Mouse (Mus musculus): Measurements from ENCODE around the gene Mllt11. TPM values are rescaled to one million over a fixed set of nuclear protein-coding genes. Genes with fewer than 3 reads are reported as not detected.

Gene Mllt11
- polyA plus RNA-seq, 1 experiment from 2014 or later, result 358 TPM

- H3K4me1 ChIP-seq, result peaks cover 10% of the 10 kb centered on the region
- no peak overlapping the region for H3K9ac ChIP-seq
- peak; percentile 46 for ATAC-seq (replicated peaks)
- 8% methylated on average over 58 of the region's 58 CpGs for WGBS
- 0 out of 2 replicates have a peak overlapping the region, but pooled peaks have one; percentile 1 for H3K27ac ChIP-seq
- H3K27me3 ChIP-seq (replicated peaks), result peaks cover 34% of the 10 kb centered on the region
- peaks cover 42% of the 10 kb centered on the region for H3K36me3 ChIP-seq (replicated peaks)
- no peaks in the 10 kb centered on the region for H3K9me3 ChIP-seq
- peak overlapping the region; percentile 6; the same call in 1 of the 2 replicates for H3K4me3 ChIP-seq
- peak overlapping the region; percentile 24 for H3K4me2 ChIP-seq
Observed at GRCm38 (mm10) chr3:95173256-95173949, 58.6 kb downstream of the Mllt11 start.

GRCm38 (mm10) chr3:95172526-95173255 lies 59.3 kb downstream of the Mllt11 start:
- H3K4me1 ChIP-seq, result peaks cover 10% of the 10 kb centered on the region
- H3K4me3 ChIP-seq, result no peak overlapping the region
- ATAC-seq (replicated peaks), result no peak
- H3K9ac ChIP-seq, result no peak overlapping the region
- H3K36me3 ChIP-seq (replicated peaks), result peaks cover 47% of the 10 kb centered on the region
- peaks cover 34% of the 10 kb centered on the region for H3K27me3 ChIP-seq (replicated peaks)
- no peak overlapping the region for H3K4me2 ChIP-seq
- no peak overlapping the region for H3K27ac ChIP-seq
- H3K9me3 ChIP-seq, result no peaks in the 10 kb centered on the region
- 20% methylated on average over 68 of the region's 84 CpGs for WGBS

- peaks cover 10% of the 10 kb centered on the region for H3K4me1 ChIP-seq
Observed at GRCm38 (mm10) chr3:95171105-95171504, 60.9 kb downstream of the Mllt11 start.

GRCm38 (mm10) chr3:95169996-95170395 lies 62.0 kb downstream of the Mllt11 start:
- Histone ChIP-seq H3K36me3 (replicated peaks) (peaks cover 66% of the 10 kb centered on the region), H3K9ac (no peak overlapping the region), H3K9me3 (no peaks in the 10 kb centered on the region), H3K4me3 (no peak overlapping the region), H3K27ac (no peak overlapping the region), H3K27me3 (replicated peaks) (peaks cover 34% of the 10 kb centered on the region), H3K4me1 (peaks cover 10% of the 10 kb centered on the region), H3K4me2 (no peak overlapping the region)
- 94% methylated on average over 10 of the region's 10 CpGs for WGBS
- ATAC-seq (replicated peaks), result no peak

More at GRCm38 (mm10) chr3:95171105-95171504, 60.9 kb downstream of the Mllt11 start:
- Histone ChIP-seq H3K36me3 (replicated peaks) (peaks cover 57% of the 10 kb centered on the region), H3K4me3 (no peak overlapping the region), H3K9me3 (no peaks in the 10 kb centered on the region), H3K27me3 (replicated peaks) (peaks cover 34% of the 10 kb centered on the region), H3K4me2 (no peak overlapping the region), H3K9ac (no peak overlapping the region), H3K27ac (no peak overlapping the region)
- no peak for ATAC-seq (replicated peaks)
- 87% methylated on average over 6 of the region's 6 CpGs for WGBS

Other genes starting within 250 kb of the Mllt11 start
- 20.7 and 21.2 TPM in 2 replicates for gene Zfp687, start 216.7 kb downstream of the Mllt11 start, polyA plus RNA-seq (2015; fragmentation: Nextera tagmentation; extraction: Ambion mirVana)
- gene Psmd4, start 189.6 kb downstream of the Mllt11 start, polyA plus RNA-seq (2015; fragmentation: Nextera tagmentation; extraction: Ambion mirVana), result 277 and 284 TPM in 2 replicates
- 17.2 and 17.4 TPM in 2 replicates for gene Pip5k1a, start 125.2 kb downstream of the Mllt11 start, polyA plus RNA-seq (2015; fragmentation: Nextera tagmentation; extraction: Ambion mirVana)
- gene Vps72, start 121.1 kb downstream of the Mllt11 start, polyA plus RNA-seq (2015; fragmentation: Nextera tagmentation; extraction: Ambion mirVana), result 212 and 216 TPM in 2 replicates
- gene Tmod4, start 107.7 kb downstream of the Mllt11 start, polyA plus RNA-seq (2015; fragmentation: Nextera tagmentation; extraction: Ambion mirVana), result 1.7 and 2.0 TPM in 2 replicates
- 89.8 and 90.0 TPM in 2 replicates for gene Scnm1, start 98.2 kb downstream of the Mllt11 start, polyA plus RNA-seq (2015; fragmentation: Nextera tagmentation; extraction: Ambion mirVana)
- 48.9 and 52.1 TPM in 2 replicates for gene Lysmd1, start 98.1 kb downstream of the Mllt11 start, polyA plus RNA-seq (2015; fragmentation: Nextera tagmentation; extraction: Ambion mirVana)
- gene Tnfaip8l2, start 89.8 kb downstream of the Mllt11 start, polyA plus RNA-seq (2015; fragmentation: Nextera tagmentation; extraction: Ambion mirVana), result 3.0 and 3.6 TPM in 2 replicates
- 33.1 and 42.6 TPM in 2 replicates for gene Sema6c, start 71.7 kb downstream of the Mllt11 start, polyA plus RNA-seq (2015; fragmentation: Nextera tagmentation; extraction: Ambion mirVana)
- gene Gabpb2, start 14.3 kb downstream of the Mllt11 start, polyA plus RNA-seq (2015; fragmentation: Nextera tagmentation; extraction: Ambion mirVana), result 3.4 and 3.7 TPM in 2 replicates
- gene Cdc42se1, start 3.4 kb downstream of the Mllt11 start, polyA plus RNA-seq (2015; fragmentation: Nextera tagmentation; extraction: Ambion mirVana), result 49.3 and 58.5 TPM in 2 replicates
- gene Gm128, start 9.4 kb upstream of the Mllt11 start, polyA plus RNA-seq (2015; fragmentation: Nextera tagmentation; extraction: Ambion mirVana), result 0.11 and 0.19 TPM in 2 replicates
- gene Bnipl, start 19.0 kb upstream of the Mllt11 start, polyA plus RNA-seq (2015; fragmentation: Nextera tagmentation; extraction: Ambion mirVana), result 0.22 and 0.33 TPM in 2 replicates
- 43.0 and 43.7 TPM in 2 replicates for gene Mindy1, start 49.2 kb upstream of the Mllt11 start, polyA plus RNA-seq (2015; fragmentation: Nextera tagmentation; extraction: Ambion mirVana)
- 67.9 and 76.9 TPM in 2 replicates for gene Prune1, start 49.9 kb upstream of the Mllt11 start, polyA plus RNA-seq (2015; fragmentation: Nextera tagmentation; extraction: Ambion mirVana)
- 0.33 and 0.56 TPM in 2 replicates for gene Anxa9, start 75.0 kb upstream of the Mllt11 start, polyA plus RNA-seq (2015; fragmentation: Nextera tagmentation; extraction: Ambion mirVana)
- 97.6 and 97.8 TPM in 2 replicates for gene Cers2, start 82.6 kb upstream of the Mllt11 start, polyA plus RNA-seq (2015; fragmentation: Nextera tagmentation; extraction: Ambion mirVana)
- 43.4 and 45.4 TPM in 2 replicates for gene Setdb1, start 125.0 kb upstream of the Mllt11 start, polyA plus RNA-seq (2015; fragmentation: Nextera tagmentation; extraction: Ambion mirVana)
- gene 4930558C23Rik, start 170.7 kb upstream of the Mllt11 start, polyA plus RNA-seq (2015; fragmentation: Nextera tagmentation; extraction: Ambion mirVana), result not detected in 2 replicates
- gene Arnt, start 202.2 kb upstream of the Mllt11 start, polyA plus RNA-seq (2015; fragmentation: Nextera tagmentation; extraction: Ambion mirVana), result 17.7 and 19.7 TPM in 2 replicates